In the genomic region with DNA sequence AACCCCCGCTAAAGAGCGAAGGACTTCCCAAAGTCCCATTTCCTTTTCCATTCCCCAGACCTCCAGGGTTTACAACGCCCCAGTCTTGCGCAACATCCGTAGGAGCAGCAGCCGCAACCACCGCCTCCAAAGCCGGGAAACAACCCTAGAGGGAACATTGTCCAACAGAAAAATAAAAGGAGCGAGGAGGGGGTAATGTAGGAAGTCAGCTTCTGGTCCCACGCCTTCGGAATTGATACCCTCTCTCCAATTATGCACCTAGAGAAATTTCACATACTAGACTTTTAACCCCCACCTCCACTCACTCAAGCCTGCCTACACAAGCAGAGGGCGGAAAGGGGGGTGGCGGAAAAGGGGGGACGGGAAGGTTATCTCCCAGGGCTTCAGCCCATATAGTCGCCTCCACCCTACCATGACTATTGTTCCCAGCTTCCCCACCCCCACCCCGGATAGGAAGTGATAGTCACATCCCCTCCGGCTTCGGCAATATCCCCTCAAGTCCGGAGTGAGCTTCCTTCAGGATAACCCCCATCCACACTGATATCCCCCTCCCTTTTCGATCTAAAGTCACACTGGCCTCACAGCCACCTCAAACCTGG, we compare ENCODE assay signal across 8 mouse cellular contexts. TPM values are rescaled to one million over a fixed set of nuclear protein-coding genes. Genes with fewer than 3 reads are reported as not detected.
A peak's percentile ranks its signal among the peaks of the same experiment; 100 is the strongest.
DNase-seq lines count a peak whose midpoint lies in the region; ATAC-seq lines count a peak whose summit lies in the region.

No protein-coding gene starts in this region.

- ATAC-seq in megakaryocyte progenitor cell, adult 5-6 weeks (replicated peaks; ENCODE audit: poor library complexity), result peak; percentile 18

- peak; percentile 87 for DNase-seq in adrenal gland, postnatal 10 days
- DNase-seq in embryo, embryonic 10.5 days (ENCODE audit: low spot score), result peak; percentile 80
- peak; percentile 82 for DNase-seq in gastrocnemius, postnatal 14 days
- DNase-seq in induced T-regulatory cell, adult 2 months (ENCODE audit: low read depth), result peak; percentile 55
- peak; percentile 56 to 77 for DNase-seq in left cerebral cortex, postnatal 25 days (ENCODE audit: low spot score in 2 of 2)
- peak; percentile 42 for DNase-seq in right cerebral cortex, postnatal 4 days
- peak; percentile 79 for DNase-seq in yolk sac, embryonic 10.5 days (ENCODE audit: low spot score)

- intact Hi-C loops in gastrocnemius, postnatal 14 days (cut with DNase I; ENCODE audit: low total_unique reads), result no loop called here
- intact Hi-C loops in left cerebral cortex, postnatal 25 days (cut with DNase I), result loop anchor here (2.0 to 10.0 kb wide), 5 partner anchors 20 to 590 kb away; partner anchors contain the start of genes Armc10, Ccdc146, Fam185a and Fbxl13

RNA-seq across cellular contexts. Expression of gene Ptpn12, which starts 1.1 kb away (rescaled TPM):
- 10 to 100 TPM; 44.9 to 53.5 TPM for total RNA-seq in adrenal gland, postnatal 10 days (2021)
- total RNA-seq in gastrocnemius, postnatal 14 days (2021), result 10 to 100 TPM; 19.6 to 21.2 TPM
- 10 to 100 TPM; 38.1 to 38.8 TPM for total RNA-seq in left cerebral cortex, postnatal 25 days (2021)
- total RNA-seq in megakaryocyte progenitor cell, adult 5-6 weeks (2015), result 63.4 and 71.3 TPM in 2 replicates
- 24.4 and 25.0 TPM in 2 replicates for total RNA-seq in megakaryocyte progenitor cell, adult 5-6 weeks (2017)

Comparison
In these comparisons a context has a peak if more than half of its experiments do, and no peak if none do; other contexts are left out.
1. Peak in every context shown above with its lines: DNase-seq and ATAC-seq.